Mouse (Mus musculus) liver, embryonic 14.5 days (tissue): ENCODE data around the gene Shld1. TPM values are rescaled to one million over a fixed set of nuclear protein-coding genes. Genes with fewer than 3 reads are reported as not detected.

Experiments used
- ATAC-seq: fragments of 200-750 bp; cut with Nextera tagmentation; 2 replicates; pipeline ENCODE4 v1.8.0; 2017; ENCODE audit warnings: moderate number of reproducible peaks, mild to moderate bottlenecking, moderate library complexity; ENCODE audit not compliant: insufficient read depth
- DNase-seq, 3 experiments: peaks; one replicate each; pipeline ENCODE4 v3.0.0-alpha.2; 2012 to 2013; ENCODE audit warnings: low read depth in 3 of 3, low spot score in 3 of 3
- H3K27ac ChIP-seq: fragments of 300-500 bp; sonication (generic); 2 replicates; pipeline ENCODE4 v1.5.1; 2014; ENCODE audit warnings: moderate library complexity, mild to moderate bottlenecking, control low read depth, inconsistent platforms
- H3K27me3 ChIP-seq: fragments of 300-500 bp; sonication (generic); 2 replicates; pipeline ENCODE4 v1.6.1; 2014; ENCODE audit warnings: mild to moderate bottlenecking, low read length, moderate library complexity; ENCODE audit not compliant: control insufficient read depth, insufficient read depth
- H3K36me3 ChIP-seq: fragments of 300-500 bp; sonication (generic); replicated peaks from 2 replicates; pipeline ENCODE4 v1.6.1; 2014; ENCODE audit warnings: low read depth; ENCODE audit not compliant: control insufficient read depth, insufficient read depth
- H3K4me1 ChIP-seq, 2 experiments: fragments of 200-500 bp in 1 of 2; fragments of 300-500 bp in 1 of 2; sonication (generic) in 1 of 2; replicated peaks; 2 replicates each; pipeline ENCODE4 v1.6.1; 2012 to 2014; ENCODE audit warnings: antibody characterized with exemption in 1 of 2, inconsistent platforms in 1 of 2, low read length in 1 of 2; ENCODE audit not compliant: control insufficient read depth in 2 of 2, insufficient read depth in 2 of 2
- H3K4me2 ChIP-seq: fragments of 300-500 bp; sonication (generic); 2 replicates; pipeline ENCODE4 v1.6.1; 2014; ENCODE audit warnings: low read depth, mild to moderate bottlenecking, control low read depth, moderate library complexity
- H3K4me3 ChIP-seq, 2 experiments: fragments of 200-500 bp in 1 of 2; fragments of 300-500 bp in 1 of 2; sonication (generic) in 1 of 2; 2 replicates each; pipeline ENCODE4 v1.5.1; 2012 to 2014; ENCODE audit warnings: low read depth in 2 of 2, low read length in 2 of 2, mild to moderate bottlenecking in 2 of 2, control low read depth in 1 of 2, inconsistent platforms in 1 of 2, moderate library complexity in 1 of 2; ENCODE audit not compliant: insufficient read depth in 1 of 2
- H3K9ac ChIP-seq: fragments of 300-500 bp; sonication (generic); replicated peaks from 2 replicates; pipeline ENCODE4 v1.6.1; 2014; ENCODE audit warnings: mild to moderate bottlenecking, control low read depth, moderate library complexity
- H3K9me3 ChIP-seq: fragments of 300-500 bp; sonication (generic); 2 replicates; pipeline ENCODE4 v1.6.1; 2016; ENCODE audit warnings: low read length, mixed read lengths; ENCODE audit not compliant: control insufficient read depth
- CTCF ChIP-seq: IDR thresholded peaks from 2 replicates; pipeline ENCODE4 v1.5.1; 2016; ENCODE audit warnings: antibody characterized with exemption, low read depth, control low read depth
- EP300 ChIP-seq: IDR thresholded peaks from 2 replicates; pipeline ENCODE4 v1.6.1; 2016; ENCODE audit warnings: antibody characterized with exemption, low read depth
- WGBS: fragments of 180-500 bp; shearing (Covaris S2); extraction: QIAGEN DNeasy Blood & Tissue Kit; methylation state at CpG from one replicate; pipeline ENCODE4 v1.1.7; 2014; ENCODE audit not compliant: insufficient replicate concordance; 5-methylcytosine and 5-hydroxymethylcytosine counted together
- polyA plus RNA-seq, 2 experiments: library from polyadenylated mRNA; depleted of rRNA in 1 of 2; stranded (reverse) in 1 of 2; unstranded in 1 of 2; fragments of >200 nt; fragmentation: Nextera tagmentation in 1 of 2; extraction: Ambion mirVana in 1 of 2; gene quantifications; 2 replicates each; pipeline versions ENCODE4 v1.2.1 to v1.2.3; 2012 to 2014

Shld1 gene
- polyA plus RNA-seq, 2 experiments = 6.3 to 10.1 TPM

DNA sequence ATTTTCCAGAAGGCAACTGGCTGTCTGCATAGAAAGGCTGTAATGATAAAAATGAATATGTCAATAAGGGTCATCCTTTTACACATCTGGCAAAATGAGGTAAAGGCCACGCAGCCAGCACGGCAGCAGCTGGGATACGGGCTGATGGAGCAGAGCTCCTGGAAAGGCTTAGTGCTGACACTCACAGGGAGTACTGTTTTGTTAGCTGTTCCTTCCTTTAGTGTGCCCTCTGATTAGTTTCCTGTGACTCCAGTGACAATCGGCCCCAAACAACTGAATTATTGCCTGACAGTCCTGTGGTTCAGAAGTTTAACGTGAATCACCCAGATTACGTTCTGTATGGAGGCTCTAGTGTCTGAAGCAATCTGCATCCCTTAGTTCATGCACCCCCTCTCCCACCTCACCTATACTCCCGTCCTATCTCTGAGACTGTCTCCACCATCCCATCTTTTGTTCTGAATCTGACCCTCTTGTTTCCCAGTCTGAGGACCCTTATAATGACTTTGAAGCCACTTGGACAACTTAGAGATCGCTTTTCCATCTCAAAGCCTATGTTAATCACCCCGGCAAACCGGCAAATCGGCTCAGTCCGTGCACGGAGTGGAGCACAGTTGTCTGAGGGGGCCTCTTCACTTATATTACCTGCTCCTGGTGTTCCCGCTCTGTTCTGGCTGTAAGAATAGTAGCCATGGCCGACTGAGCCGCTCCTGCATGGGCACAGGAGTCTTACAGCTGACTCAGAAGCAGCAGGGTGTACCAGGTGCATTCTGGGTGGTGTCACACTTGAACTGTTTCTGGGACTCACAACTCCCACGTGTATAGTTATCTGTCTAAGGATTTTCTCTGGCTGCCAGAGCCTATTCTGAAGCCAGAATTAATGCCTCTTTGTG, 39.6 kb upstream of the Shld1 start:
- Histone ChIP-seq H3K4me1 (peaks cover 0 to 3% of the 10 kb centered on the region in 2 experiments; a peak in 1 of 4 replicates), H3K9me3 (no peaks in the 10 kb centered on the region), H3K4me2 (no peak overlapping the region), H3K36me3 (no peaks in the 10 kb centered on the region), H3K4me3 (no peak overlapping the region), H3K27me3 (no peaks in the 10 kb centered on the region), H3K9ac (no peak overlapping the region), H3K27ac (no peak overlapping the region)
- no peak for ATAC-seq
- no peak for TF ChIP-seq EP300
- TF ChIP-seq CTCF = no peak
- no peak for DNase-seq
- 54% methylated on average over 17 of the region's 17 CpGs for WGBS

DNA sequence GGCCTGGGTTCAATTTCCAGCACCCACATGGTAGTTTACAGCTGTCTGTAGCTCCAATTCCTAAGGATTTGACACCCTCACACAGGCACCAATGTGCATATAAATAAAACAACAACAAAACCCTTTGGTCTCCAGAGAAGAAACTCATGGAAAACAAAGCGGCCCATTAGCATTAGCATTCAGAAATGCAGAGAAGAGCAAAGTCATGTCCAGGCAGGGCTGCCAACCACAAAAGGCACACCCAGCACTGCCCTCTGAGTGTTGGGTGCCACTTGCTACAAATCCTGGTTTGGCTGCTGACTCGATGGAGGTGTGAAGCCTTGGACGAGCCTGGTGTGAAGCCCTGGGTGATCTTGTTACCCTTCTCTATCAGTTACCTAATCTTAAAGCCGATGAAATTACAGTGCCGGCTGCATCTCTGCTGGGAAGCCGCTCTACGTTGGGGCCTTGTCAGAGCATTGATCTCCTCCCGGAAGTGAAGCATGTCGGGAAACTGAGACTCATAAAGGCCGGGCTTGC, 37.3 kb upstream of the Shld1 start:
- 74% methylated on average over 10 of the region's 10 CpGs for WGBS
- TF ChIP-seq EP300 (no peak), CTCF (no peak)

DNA sequence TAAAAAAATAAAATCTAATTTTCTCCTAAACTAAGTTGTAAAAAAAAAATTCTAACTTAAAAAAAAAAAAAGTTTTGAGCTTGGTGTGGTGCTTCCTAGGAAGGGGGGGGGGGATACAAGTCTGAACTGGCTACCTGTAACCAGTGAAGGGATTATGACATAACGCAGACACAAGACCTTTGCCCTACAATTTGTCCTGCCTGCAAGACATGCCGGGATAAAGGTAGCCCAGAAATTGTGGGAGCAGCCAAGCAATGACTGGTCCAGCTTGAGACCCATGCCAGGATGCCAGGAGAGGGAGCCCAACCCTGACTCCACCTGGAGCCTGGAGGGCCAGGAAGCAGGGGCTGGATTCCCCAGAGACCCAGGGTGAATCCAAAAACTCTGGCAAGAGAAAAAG, 36.2 kb upstream of the Shld1 start:
- no peak for DNase-seq

More for the DNA sequence above, 37.3 kb upstream of the Shld1 start:
- Histone ChIP-seq H3K36me3 (no peaks in the 10 kb centered on the region), H3K27me3 (no peaks in the 10 kb centered on the region), H3K4me3 (no peak overlapping the region), H3K4me2 (no peak overlapping the region), H3K9me3 (no peaks in the 10 kb centered on the region), H3K27ac (no peak overlapping the region), H3K4me1 (no peaks in the 10 kb centered on the region), H3K9ac (no peak overlapping the region)
- DNase-seq (no peak), ATAC-seq (no peak)

DNA sequence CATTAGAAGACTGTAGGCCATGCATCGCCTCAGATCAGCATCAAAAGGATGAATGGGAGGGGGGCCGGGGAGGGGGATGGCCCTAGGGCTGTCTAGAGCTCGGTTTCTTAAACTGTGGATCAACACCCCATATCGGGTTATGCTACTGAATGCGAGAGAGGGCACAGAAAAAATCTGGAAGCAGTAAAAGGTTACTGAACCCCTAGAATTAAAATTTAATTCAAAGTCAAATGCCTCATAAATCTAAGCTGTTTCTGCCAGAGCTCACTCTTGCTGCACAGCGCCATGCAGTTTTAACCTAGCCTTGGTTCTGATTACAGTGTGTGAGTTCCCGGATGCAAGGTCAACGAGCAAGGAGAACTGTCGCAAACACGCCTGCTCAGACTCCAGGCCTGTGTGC, 34.3 kb upstream of the Shld1 start:
- H3K4me1 ChIP-seq = no peaks in the 10 kb centered on the region
- WGBS = 67% methylated on average over 10 of the region's 10 CpGs
- H3K9ac ChIP-seq = no peak overlapping the region
- no peaks in the 10 kb centered on the region for H3K36me3 ChIP-seq
- H3K9me3 ChIP-seq = no peaks in the 10 kb centered on the region
- DNase-seq (no peak), ATAC-seq (no peak)
- no peaks in the 10 kb centered on the region for H3K27me3 ChIP-seq
- TF ChIP-seq EP300 (no peak), CTCF (no peak)
- H3K27ac ChIP-seq = no peak overlapping the region
- H3K4me3 ChIP-seq = no peak overlapping the region
- H3K4me2 ChIP-seq = no peak overlapping the region

More for the DNA sequence above, 36.2 kb upstream of the Shld1 start:
- Histone ChIP-seq H3K27me3 (no peaks in the 10 kb centered on the region), H3K27ac (no peak overlapping the region), H3K9me3 (no peaks in the 10 kb centered on the region), H3K4me3 (no peak overlapping the region), H3K9ac (no peak overlapping the region), H3K36me3 (no peaks in the 10 kb centered on the region), H3K4me2 (no peak overlapping the region), H3K4me1 (no peaks in the 10 kb centered on the region)
- WGBS = 69% methylated on average over 2 of the region's 2 CpGs
- TF ChIP-seq EP300 (no peak), CTCF (no peak)
- no peak for ATAC-seq

DNA sequence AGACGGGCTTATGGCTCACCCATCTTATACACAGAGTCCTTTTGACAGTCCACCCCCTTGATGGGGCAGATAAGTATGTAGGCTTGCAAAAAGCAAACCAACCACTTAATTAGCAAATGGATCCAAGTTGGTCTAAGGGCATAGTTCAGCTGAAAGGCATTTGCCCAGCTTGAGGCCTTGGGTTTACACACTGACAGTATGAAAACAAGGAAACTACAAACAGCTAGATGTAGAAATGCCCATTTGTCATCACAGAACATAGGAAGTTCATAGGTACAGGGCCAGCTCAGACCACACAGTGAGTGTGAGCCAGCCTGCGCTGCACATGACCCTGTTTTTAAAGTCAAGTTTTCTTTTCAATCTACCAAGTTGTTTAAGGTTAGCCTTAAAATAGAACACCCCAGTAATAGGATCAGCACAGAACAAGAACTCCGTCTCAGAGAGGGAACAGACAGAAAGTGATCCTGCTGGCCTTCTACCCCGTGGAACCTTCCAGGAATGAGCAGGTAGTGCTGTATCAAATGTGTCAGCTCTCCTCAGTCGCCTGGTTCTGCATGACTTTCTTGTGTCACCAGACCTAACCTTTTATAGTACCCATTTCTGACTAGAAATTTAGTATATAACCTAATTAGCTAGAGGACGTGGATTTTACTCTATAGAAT, 31.8 kb upstream of the Shld1 start:
- Histone ChIP-seq H3K36me3 (no peaks in the 10 kb centered on the region), H3K4me3 (no peak overlapping the region), H3K9me3 (no peaks in the 10 kb centered on the region), H3K4me1 (no peaks in the 10 kb centered on the region), H3K27me3 (no peaks in the 10 kb centered on the region), H3K9ac (no peak overlapping the region), H3K27ac (no peak overlapping the region), H3K4me2 (no peak overlapping the region)
- WGBS = 57% methylated on average over 6 of the region's 6 CpGs
- DNase-seq = no peak
- no peak for ATAC-seq
- TF ChIP-seq EP300 = no peak
- no peak for TF ChIP-seq CTCF
